Mouse (Mus musculus) adrenal gland, adult 2 months (tissue): Measurements from ENCODE around the gene Cyp2e1. TPM values are rescaled to one million over a fixed set of nuclear protein-coding genes. Genes with fewer than 3 reads are reported as not detected.
A peak's percentile ranks its signal among the peaks of the same experiment; 100 is the strongest.
"Not testable (repeated sequence)": the region's sequence is repeated elsewhere in the genome, so short reads cannot be mapped to it uniquely, and the experiment has no call there.

Experiments
- DNase-seq: peaks from one replicate; pipeline ENCODE4 v3.0.0; 2021
- long read RNA-seq: library from polyadenylated mRNA; stranded (forward); transcript quantifications from one replicate; pipeline ENCODE4 v2.0.0, GENCODE M21; 2021
- polyA plus RNA-seq: library from polyadenylated mRNA; depleted of rRNA; stranded (reverse); fragments of >200 nt; gene quantifications from 2 replicates; pipeline ENCODE4 v1.2.3, GENCODE M21; 2012; rRNA removed
- total RNA-seq, 2 experiments: library from RNA; stranded (reverse); gene quantifications; 2 replicates each; pipeline ENCODE4 v1.2.3; 2021

Gene Cyp2e1
- total RNA-seq (1,000 to 10,000 TPM in 1 of 2 experiments, 100 to 1,000 TPM in 1; 264 to 1,313 TPM), polyA plus RNA-seq (19.3 and 45.7 TPM in 2 replicates)
- long read RNA-seq, transcript Cyp2e1-201 (9 exons, 1,833 nt), result major isoform, 611 of 658 reads
- long read RNA-seq, partial matches to known transcripts, result 38 of 658 reads
- long read RNA-seq, other reads (novel, unspliced or antisense), result 7 of 658 reads

DNA sequence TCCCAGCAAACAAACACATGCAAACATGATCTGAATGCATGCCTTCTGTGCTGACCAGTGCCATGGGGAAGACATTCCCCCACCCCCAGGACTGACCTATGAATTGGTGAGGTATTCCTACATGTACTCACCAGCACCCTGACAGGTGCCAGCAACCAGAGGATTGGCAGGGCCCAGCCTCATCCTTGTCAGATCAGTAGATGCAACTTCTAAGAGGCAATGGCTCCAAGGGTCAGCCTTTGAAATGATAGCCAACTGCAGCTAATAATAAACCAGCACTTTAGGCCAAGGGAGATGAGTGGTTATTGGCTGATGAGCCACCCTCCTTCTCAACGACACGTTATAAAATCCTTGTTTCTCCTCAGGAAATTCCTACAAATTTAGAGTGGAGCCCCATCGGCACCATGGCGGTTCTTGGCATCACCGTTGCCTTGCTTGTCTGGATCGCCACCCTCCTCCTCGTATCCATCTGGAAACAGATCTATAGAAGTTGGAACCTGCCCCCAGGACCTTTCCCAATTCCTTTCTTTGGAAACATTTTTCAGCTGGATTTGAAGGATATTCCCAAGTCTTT is at the start of gene Cyp2e1:
Cyp2e1 (plus strand) TSS at position 293 of the 574 bp plus-strand sequence.
- DNase-seq, result peak; percentile 49

DNA sequence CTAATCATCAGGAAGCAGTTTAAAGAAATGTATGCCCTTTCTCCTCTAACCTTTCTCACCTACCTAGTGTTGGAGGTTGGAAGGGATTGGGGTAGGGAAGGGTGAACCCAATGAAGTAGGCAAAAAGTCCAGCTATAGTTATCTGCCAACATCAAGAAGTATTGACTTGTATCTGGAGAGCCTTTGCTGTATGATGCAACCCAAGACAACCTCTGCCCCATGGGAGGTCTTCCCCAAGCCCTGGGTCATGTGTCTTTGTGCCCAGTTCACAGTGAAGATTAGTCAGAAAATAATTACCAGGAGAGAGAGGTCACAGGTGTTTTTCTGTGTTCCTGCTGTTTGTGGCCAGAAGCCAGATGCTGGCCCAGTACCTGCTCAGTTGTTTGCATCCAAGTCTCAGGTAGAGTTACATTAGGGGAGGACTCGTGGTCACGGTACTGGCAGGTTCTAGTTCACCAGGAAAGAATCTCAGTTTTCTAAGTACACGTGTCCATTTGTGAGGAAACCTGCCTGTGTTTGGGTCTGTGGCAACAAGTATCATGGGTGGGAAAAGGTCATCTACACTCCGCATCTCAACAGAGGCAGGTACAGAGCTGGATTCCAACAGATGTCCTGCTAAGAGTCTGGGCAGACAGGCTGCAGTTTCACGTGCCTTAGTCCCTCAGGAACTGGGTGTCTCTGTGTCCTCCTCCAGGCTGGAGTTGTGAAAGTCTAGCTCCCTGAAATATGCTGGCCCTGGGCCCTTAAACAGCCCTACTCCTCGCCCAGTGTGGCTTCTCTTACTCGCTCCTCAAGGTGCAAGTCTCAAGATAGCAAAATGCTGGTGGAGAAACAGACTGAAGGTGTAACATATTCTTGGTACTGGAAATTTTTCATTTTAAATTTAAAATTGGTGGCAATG is 46.1 kb upstream of the Cyp2e1 start:
- DNase-seq, result peak; percentile 47

DNA sequence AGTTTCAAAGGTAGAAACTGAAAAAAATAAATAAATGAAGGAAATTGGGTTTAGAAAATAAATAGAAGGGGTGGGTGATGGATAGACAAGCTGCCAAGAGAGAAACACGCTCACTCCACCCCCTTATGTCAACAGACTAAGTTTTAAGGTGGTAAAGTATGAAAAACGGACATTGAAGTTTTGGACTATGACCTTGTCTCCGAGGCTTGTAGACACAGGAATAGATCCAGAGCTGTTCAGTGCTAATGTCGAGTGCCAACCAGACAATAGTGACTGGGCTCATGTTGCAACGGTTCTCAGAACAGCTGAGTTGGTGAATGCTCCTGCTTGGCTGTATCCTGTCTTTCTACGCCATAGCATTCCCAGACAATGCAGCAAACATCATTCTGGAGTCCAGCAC is 42.4 kb upstream of the Cyp2e1 start:
- peak; percentile 6 for DNase-seq

DNA sequence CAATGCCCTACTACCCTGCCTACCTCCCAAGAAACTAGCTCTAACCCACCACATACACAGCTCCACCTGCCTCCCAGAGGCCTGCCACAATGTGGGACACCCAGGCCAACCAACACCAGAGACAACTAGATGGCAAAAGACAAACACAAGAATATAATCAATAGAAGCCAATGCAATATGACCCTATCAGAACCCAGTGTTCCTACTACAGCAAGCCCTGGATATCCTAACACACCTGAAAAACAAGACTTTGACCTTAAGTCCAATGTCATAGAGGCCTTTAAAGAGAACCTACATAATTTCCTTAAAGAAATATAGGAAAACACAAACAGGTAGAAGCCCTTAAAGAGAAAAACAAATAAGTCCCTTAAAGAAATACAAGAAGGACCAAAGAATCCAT is 38.0 kb upstream of the Cyp2e1 start:
- no peak for DNase-seq

DNA sequence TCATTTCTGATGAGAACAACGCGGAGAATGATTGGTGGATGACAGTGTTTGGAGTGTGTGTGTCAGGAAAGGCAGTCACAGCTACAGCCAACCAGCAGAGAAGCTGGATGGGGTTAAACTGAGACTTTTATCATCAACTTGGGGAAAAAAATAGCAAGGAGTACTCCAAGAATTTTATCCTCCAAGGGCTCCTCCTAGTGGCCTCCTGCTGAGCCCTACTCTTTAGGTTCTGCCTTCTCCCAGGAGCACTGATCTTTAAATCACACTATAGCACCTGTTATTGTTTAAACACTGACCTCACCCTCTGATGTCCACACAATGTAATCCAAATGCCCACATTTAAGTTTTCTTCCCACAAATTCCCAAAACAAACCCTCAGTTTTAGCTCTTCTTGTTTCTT is 30.4 kb upstream of the Cyp2e1 start:
- DNase-seq, result no peak

DNA sequence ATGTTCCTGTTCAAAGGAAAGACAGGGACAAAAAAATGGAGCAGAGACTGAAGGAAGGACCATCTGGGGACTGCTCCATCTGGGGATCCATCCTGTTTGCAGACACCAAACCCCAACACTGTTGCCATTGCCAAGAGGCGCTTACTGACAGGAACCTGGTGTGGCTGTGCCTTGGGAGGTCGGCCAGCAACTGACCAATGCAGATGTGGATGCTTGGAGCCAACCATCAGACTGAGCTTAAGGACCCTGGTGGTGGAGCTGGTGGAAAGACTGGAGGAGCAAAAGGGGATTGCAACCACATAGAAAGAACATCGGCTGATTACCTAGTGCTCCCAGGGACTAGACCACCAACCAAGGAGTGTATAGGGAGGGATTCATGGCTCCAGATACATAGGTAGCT is 16.1 kb upstream of the Cyp2e1 start:
- DNase-seq, result no peak

DNA sequence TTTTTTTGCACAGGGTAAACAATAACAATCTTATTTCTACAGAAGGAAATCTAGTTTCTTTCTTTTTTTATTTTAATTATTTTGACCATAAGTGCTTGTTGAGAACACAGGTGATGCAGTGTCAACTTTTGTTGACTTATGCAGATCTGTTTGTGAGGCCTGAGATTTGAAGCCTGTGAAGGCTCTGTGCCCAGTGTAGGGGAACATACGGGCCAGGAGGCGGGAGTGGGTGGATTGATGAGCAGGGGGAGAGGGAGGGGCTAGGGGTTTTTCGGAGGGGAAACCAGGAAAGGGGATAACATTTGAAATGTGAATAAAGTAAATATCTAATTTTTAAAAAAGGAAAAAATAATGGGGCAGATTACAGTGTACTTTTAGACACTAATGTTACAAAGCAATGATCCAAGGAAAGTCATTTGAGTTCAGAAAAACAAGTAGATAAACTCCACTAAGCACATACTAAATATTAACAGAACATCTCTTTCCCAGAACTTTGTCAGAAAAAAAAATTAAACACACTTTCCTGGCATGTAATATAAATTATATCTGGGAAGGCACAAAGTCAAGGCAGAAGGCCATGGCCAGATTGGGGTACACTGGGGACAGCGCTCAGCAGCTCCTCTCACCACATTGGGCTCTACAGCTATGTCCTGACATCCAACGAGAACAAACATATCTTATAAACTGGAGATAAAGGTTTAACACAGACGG is 15.3 kb upstream of the Cyp2e1 start:
- DNase-seq, result no peak

DNA sequence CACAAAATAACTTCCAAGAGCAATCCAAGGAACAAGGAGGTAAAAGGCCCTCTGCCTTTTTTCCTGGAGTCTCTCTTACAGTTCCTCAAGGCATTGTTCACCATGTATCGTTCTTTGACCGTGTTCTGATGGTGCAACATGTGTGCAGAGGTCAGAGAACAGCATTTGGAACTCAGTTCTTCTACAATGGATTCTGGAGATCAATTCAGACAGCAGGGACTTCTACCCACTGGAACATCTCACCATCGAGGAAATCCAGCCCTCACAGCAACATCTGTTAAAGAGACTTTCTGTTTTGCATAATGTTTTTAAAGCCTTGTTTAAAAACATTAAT is 14.7 kb upstream of the Cyp2e1 start:
- no peak for DNase-seq

DNA sequence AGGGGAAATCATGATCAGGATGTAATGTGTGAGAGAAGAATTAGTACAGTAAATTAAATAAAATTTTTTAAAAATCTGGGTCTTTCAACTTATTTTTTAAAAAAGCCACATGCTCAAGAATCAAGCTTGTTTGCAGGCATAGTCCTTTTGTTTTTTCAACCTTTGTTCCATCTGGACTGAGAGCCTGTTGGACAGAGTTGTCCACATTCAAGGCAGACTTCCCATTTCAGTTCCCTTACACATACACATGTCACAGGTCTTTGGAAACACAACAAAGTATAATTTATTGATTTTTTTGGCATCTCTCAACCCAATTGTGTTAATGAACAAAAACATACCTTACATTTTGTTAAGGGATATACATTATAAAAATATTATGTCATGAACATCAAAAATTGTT is 9.0 kb upstream of the Cyp2e1 start:
- DNase-seq, result no peak

DNA sequence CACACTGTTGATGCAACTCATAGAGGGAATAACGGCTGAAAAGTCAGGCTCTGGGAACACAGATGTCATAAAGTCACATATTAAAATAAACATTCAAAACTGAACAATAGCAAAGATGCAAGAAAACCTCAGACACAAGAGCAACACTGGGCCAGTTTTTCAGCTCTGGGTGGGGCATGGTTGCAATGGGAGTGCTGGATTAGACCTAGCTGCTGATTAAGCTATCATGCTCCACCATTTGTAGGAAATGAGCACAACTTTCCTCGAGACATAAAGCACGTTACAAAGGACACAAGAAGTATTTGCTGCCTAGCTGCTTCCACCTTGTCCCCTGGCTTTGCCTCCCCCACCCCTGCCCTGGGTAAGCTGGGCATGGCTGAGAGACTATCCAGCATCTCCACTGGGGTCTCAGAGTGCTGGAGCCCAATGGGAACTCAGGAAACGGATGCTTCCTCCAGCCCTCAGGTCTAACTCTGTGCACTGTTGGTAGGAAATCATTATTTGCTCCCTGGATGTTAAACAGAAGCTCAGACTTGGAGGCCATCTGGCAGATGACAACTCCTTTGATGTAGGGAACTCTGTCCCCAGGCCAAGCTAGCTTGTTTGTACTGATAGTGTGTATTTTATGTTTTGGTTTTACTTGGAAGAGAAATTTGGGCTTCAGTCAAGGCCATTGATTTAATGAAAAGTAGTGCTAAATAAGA is 7.2 kb upstream of the Cyp2e1 start:
- DNase-seq, result no peak

DNA sequence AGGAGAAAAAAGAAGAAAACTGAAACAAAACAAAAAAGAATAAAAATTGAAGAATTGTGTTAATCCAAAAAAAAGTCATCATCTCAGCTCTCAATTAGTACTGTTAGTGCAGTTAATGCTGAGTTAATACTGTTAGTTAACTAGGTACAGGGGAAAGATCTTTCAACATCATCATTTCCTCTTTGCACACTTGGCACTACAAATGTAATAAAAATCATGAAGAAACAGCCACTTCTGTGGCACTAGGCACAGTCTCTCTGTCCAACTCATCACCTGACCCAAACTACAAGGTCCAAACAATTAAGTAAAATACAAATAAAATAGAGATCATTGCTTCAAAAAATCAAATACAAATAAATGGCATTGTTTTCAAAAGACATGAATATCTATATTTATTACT is 2.9 kb upstream of the Cyp2e1 start:
- no peak for DNase-seq

DNA sequence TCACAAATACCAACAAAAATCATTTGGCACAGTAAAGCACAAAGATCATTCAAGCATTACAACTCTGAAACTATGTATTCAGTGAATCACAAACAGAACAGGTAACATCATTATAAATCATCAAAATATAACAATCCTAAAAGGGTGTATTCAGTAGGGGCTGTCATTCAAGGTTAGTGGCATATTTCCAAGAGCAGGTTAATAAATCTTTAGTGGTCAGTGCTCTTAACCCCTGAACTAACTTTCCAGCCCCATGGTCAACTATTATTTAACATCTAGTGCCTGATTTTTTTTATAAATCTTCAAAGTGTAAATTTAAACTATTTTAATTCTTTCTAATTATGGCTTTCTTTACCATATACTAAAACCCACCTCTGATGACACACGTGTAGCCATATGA is 1.9 kb downstream of the Cyp2e1 start:
- DNase-seq, result not testable (repeated sequence)

DNA sequence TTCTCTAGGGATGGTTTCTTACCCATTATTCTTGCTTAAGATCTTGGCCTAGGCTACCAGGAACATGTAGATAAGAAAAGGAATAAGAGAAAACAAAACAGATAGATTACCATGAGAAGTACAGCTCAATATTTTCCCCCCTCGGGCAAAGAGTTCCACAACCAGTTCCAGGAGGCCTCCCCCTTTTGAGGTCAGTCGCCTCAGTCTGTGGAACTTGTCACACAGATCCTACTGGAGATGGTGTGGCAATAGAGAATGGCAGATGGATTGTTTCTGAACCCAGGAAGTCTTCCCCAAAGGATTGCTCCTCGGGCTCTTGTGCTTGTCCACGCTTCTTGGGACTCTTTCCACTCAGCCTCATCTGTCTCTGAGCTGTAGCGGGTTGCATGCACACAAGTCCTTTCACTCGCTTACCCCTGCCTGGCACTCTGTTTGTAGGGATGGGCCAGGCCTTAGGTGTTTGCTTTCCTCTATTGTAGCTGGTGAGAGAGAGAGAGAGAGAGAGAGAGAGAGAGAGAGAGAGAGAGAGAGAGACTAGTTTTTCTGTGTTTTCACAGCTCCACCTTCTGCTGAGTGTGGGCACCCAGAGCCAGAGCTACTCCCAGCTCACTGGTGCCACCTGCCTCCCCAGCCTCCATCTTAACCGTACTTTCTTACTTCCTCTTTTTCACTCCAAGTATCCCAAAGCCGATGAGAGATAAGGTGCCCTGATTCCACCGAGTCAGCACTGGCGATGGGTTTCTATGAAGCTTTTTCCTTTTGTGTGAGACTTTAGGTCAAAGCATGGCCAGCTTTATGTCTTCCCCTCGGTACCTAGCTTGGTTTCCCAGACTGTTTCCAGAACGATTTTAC is 2.6 kb downstream of the Cyp2e1 start:
- no peak for DNase-seq

DNA sequence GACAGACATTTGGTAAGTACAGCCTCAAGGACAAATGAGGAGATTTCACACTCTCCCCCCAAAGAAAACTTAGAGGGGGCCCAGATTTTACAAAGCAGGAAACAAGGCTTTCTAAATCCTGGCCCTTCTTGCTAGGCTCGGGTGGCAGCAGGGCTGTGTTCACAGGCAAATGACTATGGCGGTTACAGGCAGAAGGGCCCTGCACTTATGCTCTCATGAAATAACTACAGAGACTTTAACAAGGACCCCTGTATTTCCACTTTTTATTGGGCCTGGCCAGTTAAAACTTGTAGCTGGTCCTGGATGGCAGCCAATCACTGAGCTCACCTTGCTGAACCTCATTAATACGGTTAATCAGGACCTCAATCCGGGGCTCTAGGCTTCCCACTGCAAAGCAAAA is 17.0 kb downstream of the Cyp2e1 start:
- DNase-seq, result no peak

DNA sequence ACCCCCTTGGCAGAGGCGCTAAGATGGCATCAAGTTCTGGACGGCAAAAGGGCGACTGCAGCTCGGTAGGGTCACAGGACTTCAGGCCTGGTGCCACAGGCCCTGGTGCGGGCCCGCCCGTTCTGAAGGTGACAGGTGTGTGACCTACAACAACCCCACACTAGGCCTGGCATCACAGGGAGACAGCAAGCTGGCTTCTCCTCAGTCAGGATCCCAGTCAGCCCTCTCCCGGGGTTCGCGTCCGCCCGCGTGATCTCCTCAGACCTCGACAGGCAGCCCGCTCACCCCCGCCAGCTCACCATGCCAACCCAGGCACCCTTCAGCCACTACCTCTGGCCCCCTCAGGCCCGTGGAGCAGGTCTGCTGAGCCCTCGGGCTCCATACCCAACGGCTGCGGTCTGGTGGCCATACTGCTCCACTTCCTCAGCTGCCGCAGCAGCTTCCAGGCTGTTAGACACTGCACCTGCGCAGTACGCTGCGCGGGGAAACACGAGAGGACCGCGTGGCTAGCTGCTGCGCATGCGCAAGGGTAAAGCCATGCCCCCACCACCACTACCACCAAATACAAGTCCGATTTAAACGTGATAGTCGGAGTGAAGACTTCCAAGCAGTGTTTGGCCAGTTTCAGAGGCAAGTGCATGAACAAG is 24.0 kb downstream of the Cyp2e1 start, which contains the start of gene Syce1:
Syce1 (minus strand) TSS at position 447 of the 647 bp plus-strand sequence.
- no peak for DNase-seq

DNA sequence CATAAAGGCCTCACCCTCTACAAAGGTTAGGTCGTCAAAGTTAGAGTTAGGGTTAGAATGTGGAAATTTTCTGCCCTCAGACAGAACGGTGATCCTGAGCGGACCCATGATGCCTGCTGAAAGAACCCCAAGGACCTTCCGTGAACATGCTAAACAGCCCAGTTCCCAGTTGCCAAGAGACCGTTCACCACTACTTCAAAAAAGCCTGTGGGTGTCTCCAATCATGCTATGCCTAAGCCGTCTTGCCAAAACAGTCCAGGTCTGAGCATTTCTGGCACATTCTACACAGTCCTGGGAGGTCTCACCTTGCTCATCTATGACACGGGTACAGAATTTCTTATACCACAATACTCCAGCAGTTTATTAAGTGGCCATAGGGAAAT is 24.5 kb downstream of the Cyp2e1 start:
- DNase-seq, result no peak

DNA sequence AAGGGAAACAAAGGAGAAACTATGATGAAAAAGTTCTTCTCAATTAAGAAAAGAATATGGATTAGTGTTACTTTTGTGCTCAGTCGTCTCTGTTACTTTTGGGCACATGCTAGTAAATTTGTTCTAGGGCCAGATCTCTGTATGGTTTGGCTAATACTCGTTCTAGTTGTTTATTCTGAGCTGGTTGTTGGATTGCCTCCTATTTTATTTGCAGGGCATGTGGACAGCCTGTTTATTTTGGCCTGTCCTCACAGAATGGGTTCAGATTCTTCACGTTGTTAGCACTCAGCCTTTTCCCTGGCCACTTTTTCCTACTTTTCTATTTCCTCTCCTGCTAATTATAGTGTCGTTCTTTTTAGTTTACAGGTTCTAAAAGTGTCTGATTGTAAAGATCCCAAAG is 30.0 kb downstream of the Cyp2e1 start:
- DNase-seq, result no peak

DNA sequence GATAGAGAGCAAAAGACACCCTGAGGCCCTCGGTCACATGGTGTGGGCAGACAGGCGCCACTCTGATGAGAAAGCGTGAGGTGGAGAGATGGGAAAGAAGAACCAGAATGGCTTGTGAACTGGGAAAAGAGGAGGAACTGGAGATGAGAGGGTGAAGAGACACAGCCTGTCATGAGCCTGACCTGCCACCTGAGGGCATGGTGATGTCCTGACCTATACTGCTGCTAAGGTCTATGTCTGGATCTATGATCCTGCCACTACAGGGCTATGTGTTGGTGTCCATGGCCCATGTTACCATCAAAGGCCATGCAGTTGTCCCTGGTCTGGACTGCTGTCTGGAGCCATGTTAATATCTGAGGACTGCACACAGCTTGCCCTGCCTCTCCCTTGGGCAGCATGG is 34.1 kb downstream of the Cyp2e1 start:
- DNase-seq, result no peak

DNA sequence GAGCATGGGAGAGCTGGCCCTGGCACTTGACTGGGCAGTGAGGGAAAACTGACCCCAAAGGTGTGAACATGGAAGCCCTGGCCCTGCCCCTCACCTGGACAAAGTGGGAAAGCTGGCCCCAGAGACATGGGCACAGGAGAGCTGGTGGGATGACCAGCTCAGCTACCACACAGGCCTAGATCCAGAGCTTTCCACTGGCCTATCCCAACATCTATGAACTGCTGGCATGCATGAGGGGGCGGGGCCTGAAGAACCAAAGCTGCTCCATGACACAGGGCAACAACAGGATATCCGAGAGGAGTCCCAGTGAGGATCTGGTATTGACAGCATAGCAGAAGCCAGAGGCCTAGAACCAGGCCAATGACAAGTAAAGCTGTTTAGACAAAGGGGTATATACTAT is 34.7 kb downstream of the Cyp2e1 start:
- no peak for DNase-seq

DNA sequence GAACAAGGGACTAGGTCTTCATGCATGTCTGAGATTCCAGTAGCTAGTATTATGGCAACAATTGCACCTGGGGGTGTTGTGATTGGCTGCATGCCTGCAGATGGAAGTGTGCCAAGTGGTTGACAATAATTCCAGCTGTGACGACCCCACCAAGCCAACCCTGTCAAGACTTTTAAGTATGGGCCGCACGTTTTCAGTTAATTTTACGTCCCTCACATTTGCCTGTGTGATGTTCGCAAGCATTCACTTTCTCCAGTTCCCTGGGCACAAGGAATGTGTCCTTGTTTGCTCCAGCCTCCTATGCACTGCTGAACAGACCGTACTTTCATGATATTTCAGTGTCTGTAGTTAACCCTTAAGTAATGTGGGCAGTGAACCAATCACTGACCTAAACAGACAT is 39.1 kb downstream of the Cyp2e1 start:
- no peak for DNase-seq

DNA sequence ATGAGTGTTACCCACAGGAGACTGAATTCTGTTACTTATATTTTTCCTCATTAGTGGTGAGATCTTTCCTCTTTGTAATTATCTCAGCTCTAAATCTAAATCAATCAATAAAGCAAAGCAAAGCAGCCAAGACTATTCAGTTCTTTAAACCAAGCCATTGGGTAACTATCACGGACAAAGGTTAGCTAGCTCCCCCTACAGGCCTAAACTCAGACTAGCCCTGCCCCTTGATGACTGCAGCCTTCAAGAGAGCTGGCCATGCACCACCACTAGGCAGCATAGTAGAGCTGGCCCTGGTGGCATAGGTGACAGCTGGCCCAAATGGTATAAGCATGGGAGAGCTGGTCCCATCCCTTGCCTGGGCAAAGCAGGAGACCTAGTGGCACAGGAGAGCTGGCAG is 42.2 kb downstream of the Cyp2e1 start:
- DNase-seq, result peak; percentile 73
